In genomic region chr10:22303736-22304135, GRCm38 (mm10) we compare ENCODE assay signal across 21 mouse cellular contexts. TPM values are rescaled to one million over a fixed set of nuclear protein-coding genes. Genes with fewer than 3 reads are reported as not detected.
DNase-seq lines count a peak whose midpoint lies in the region; TF ChIP-seq lines count a peak whose summit lies in the region.
"Had no signal": no experiment of that assay in that cellular context is flagged by ENCODE, and none has a peak within 500 bp of the region (broad histone marks: within the 10 kb centered on the region; RNA-seq: fewer than 3 reads in every experiment).

No protein-coding gene starts in this region.

- DNase-seq in gastrocnemius, adult 2 months: no peak
- DNase-seq in gastrocnemius, postnatal 4 days (ENCODE audit: low spot score in 2 of 2): no peak
- peak; percentile 23 for DNase-seq in thymus, postnatal 14 days
- no peak for DNase-seq in thymus, postnatal 36 days
- DNase-seq in induced T-regulatory cell, adult 2 months (ENCODE audit: low read depth): peak; percentile 85
- DNase-seq in embryo, embryonic 11 days: no peak
- DNase-seq in layer of hippocampus, adult 2 months (ENCODE audit: low spot score in 2 of 2): no peak
- DNase-seq: adrenal gland, adult 8-10 months; adrenal gland, postnatal 36 days; B cell, adult 2 months; cerebellum, adult 2 months; cerebellum, postnatal 14 days; gastrocnemius, postnatal 10 days; heart, adult 2 months; heart, postnatal 14 days had no signal

- peak overlapping the region; percentile 92 for H3K27ac ChIP-seq in gastrocnemius, adult 2 months
- H3K27ac ChIP-seq in layer of hippocampus, adult 2 months: no peak overlapping the region
- H3K27ac ChIP-seq: embryonic facial prominence, embryonic 12.5 days; forebrain, embryonic 15.5 days; heart, adult 2 months; heart, embryonic 15.5 days; hindbrain, embryonic 14.5 days had no signal

- intact Hi-C loops in gastrocnemius, adult 2 months (cut with DNase I): no loop called here

- no peak overlapping the region for H3K4me3 ChIP-seq in gastrocnemius, adult 2 months
- no peak overlapping the region for H3K4me3 ChIP-seq in layer of hippocampus, adult 2 months
- H3K4me3 ChIP-seq: embryonic facial prominence, embryonic 12.5 days; forebrain, embryonic 15.5 days; heart, adult 2 months; heart, embryonic 15.5 days had no signal

- TF ChIP-seq CTCF in gastrocnemius, adult 2 months (IDR thresholded peaks at IDR 0.05): no peak
- no peak for TF ChIP-seq CTCF in layer of hippocampus, adult 2 months (conservative IDR thresholded peaks at IDR 0.05)

RNA-seq across cellular contexts. Expression of gene Raet1d, which starts 56.6 kb away (rescaled TPM):
- not detected for total RNA-seq in gastrocnemius, adult 2 months (2021)
- total RNA-seq in gastrocnemius, postnatal 4 days (2021): 1 to 10 TPM in 1 of 2 experiments, under 1 TPM in 1; 0.34 to 1.6 TPM
- total RNA-seq in layer of hippocampus, adult 2 months (2021): not detected
- total RNA-seq: adrenal gland, adult 8-10 months; adrenal gland, postnatal 36 days; common myeloid progenitor, adult 5-6 weeks; heart, adult 2 months; hematopoietic stem cell, adult 5-6 weeks had no signal

Comparison
In these comparisons a context has a peak if more than half of its experiments do, and no peak if none do; other contexts are left out.
1. DNase-seq: peak in thymus, postnatal 14 days (single experiment) and induced T-regulatory cell, adult 2 months (single experiment); none in gastrocnemius, adult 2 months (single experiment), gastrocnemius, postnatal 4 days (0 of 2), thymus, postnatal 36 days (0 of 2), embryo, embryonic 11 days (single experiment) and layer of hippocampus, adult 2 months (0 of 2).